Mouse (Mus musculus) B cell, adult 2 months (primary cell): Measurements from ENCODE around the gene Gm28043.
"Not testable (repeated sequence)": the region's sequence is repeated elsewhere in the genome, so short reads cannot be mapped to it uniquely, and the experiment has no call there.

ENCODE experiments used
- DNase-seq, 2 experiments: peaks; one replicate each; pipeline ENCODE4 v3.0.0; 2022

Gm28043 gene

DNA sequence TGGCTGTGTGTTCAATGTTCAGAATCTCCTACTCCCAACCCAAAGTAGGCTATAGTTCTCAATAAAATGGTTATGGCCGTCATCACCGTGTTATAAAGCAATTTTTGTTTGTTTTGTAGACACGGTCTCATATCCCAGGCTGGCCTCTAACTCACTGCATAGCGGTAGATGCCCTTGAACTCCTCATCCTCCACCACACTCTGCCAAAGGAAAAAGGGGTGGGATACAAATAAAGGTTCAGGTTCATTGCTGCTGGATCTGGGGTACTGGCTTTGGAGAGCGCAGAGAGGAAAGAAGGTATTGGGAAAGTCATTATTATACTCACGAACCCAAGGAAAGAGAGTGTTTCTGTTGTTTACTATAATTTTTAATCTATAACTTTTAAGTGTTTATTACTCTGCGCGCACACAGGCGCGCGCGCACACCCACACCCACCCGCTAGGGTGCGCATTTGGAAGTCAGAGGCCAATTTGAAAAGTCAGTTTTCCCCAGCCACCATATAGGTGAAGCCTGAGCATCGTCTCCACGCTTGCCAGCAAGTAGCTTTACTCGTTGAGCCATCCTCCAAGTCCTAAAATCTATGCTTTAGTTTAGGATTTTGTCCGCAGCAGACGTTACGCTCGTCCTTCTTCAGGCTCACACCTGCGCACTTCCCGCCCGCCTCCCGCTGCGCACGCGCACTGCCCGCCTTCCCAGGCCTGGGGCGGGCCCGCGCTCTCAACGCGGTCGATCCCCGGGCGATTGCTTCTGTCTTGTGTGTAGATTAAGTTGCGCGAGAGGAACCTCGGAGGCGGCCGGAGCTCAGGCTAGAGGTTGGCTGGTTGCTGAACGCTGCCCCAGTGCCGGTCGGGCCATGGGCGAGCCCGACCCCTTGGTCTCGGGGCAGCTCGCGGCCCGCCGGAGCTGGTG is at the start of gene Gm28043, which contains the start of gene Rnf8:
TSS of gene Gm28043 (plus strand) at position 762 of the 909 bp plus-strand sequence.
TSS of gene Rnf8 (plus strand) at position 676 of the 909 bp plus-strand sequence.
- peak; percentile 94 to 95 for DNase-seq

DNA sequence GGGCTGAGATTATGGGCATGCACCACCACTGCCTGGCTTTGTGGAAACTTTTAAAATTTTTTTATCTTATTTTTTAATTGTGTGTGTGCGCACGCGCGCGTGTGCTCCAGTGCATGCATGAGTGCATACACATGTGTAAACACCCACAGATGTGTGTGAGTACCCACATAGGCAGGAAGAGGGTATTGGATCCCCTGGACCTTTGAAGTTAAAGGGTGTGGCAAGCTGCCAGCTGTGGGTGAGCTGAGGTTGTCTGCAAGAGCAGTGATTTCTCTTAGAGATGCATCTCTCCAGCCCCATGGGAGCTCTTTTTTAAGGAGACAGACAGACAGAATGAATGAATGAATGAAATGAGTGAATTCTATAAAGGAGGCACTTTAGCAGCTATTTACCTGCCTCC is 49.2 kb upstream of the Gm28043 start:
- no peak for DNase-seq

DNA sequence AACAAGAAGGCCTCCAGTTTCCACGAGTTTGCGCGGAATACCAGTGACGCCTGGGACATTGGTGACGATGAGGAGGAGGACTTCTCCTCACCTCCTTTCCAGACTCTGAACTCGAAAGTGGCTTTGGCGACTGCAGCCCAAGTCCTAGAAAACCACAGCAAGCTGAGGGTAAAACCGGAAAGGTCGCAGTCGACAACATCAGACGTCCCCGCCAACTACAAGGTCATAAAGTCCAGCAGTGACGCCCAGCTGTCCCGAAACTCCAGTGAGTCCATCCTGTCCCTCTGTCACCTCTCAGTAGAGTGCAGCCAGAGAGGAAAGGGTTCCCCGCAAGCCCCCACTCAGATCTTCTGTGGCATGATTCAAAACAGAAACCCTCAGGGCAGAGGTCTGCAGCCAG is 46.2 kb upstream of the Gm28043 start:
- DNase-seq, result no peak

DNA sequence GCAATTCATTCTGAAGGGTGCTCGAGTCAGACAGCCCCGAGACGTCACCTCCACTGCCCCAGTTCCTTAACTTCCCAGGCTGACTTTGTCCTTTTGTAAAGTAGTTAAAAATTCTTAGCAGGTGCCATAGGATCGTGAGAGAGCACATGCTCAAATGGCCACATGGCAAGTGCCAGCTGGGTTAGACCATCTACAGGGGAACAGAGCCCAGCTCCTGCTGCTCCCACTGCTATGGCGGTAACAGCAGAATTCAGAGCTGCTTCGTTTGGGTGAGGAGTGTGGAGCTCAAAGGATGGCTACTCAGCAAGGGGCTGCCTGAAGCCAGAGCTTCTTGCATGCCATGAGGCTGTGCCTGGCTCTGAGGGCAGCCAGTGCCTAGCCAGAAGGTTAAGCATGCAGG is 44.8 kb upstream of the Gm28043 start:
- DNase-seq, result no peak

DNA sequence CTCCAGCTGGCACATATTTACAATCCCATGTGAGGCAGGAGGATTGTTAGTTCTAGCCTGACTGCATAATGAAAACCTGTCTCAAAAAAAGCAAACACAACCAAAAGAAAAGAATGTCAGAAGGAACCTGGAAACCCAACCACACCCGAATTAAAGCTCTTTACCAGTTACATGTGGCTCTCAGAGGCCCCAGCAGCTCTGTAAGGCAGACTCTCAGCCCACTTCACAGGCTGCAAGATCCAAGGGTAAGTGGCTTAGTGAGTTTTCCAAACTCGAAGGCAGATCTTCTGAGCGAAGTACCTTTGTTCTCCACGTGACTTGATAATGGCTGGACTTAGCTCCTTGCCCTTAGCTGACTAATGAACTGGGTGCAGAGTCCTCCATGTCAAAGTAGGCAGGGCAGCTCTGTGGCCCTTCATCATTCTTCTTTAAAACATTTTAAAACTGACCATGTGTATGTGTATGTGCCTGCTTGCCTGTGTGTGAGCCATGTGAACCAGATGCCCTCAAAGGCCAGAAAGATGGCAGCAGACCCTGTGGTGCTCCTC is 35.0 kb upstream of the Gm28043 start:
- DNase-seq, result no peak

DNA sequence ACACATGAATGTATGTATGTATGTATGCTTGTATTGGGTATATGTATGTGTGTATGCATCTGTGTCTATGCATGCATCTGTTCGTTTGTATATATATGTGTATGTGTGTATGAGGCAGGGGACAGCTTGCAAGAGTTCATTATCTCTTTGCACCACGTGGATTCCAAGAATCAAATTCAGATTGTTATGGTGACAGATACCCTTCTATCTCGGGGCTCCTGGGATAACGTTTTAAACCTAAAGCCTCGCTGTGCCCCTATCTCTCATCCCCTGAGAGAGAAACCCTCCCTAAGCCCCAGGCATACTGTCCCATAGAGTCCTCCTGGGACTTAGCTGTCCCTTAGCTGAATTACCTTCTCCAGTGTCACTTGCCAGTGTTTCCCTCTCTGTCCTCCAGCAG is 31.1 kb upstream of the Gm28043 start:
- no peak for DNase-seq

DNA sequence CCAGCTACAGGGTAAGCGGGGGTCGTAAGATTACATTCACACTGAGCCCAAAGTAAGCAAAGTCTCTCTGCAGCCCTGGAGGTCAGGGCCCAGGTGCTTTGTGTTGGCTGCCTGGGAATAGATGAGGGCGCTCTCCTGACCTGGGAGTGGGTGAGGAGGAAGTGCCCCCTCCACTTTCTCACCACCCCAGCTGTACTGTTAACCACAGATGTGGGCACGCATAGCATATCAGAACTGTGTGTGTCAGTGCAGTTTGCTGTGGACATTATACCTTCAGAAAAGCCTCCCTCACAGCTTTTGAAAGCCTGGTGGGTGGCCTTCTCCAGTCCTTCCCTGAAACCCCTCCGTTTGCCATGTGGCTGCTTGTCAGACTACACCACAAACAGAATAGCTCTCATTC is 30.4 kb upstream of the Gm28043 start:
- peak; percentile 13 to 23 for DNase-seq

DNA sequence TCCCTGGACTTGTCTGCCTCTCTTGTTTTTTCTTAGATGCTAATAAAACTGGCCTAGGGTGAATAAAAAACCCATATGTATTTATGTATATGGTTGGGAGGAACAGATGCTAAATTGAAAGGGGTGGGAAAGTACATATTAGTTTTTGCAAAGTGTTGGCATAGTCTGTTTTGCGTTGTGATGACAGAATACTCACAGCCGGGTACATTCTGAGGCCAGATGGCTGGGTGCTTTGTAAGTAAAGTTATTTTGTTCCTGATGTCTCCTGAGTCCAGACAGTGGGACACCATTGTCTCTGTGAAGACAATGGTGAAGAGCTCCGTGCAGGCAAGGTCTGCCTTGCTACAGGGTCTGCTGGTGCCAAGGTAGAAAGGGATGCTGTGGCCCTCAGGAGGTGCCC is 29.9 kb upstream of the Gm28043 start:
- DNase-seq, result no peak

DNA sequence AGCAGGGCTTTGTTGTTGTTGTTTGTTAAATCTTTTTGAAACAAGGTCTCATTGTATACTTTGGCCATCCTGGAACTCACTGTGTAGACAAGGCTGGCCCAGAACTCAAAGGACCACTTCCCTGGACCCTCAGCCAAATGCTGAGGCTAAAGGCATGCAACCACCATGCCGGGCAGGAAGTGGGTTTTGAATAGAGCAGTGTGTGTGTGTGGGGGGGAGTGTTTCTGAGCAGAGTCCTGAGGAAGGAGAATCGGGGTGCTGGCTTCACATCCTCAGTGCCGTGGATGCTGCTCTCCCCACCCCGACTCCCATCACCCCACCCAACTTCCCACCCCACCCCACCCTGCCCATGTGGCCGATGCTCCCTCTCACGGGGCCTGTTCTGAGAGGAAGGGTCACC is 29.2 kb upstream of the Gm28043 start:
- peak; percentile 31 for DNase-seq

DNA sequence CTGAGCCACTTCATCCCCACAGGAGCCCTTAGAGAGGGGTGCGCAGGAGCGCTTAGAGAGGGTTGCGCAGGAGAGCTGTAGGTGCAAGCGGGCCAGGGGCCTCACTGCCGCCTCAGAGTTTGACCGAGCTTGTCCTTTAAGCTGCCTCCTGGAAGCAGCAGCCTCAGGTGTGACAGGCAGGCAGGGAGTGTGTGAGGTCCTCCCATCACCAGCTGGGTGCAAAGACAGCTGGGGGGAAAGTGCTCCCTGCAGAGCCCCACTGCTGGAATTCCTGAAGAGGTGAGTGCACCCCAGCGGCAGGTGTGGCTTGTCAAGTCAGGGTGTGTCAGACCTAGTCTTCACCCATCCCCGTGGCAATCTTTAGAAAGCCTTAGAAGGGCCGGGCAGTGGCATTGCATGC is 27.8 kb upstream of the Gm28043 start:
- DNase-seq, result no peak

DNA sequence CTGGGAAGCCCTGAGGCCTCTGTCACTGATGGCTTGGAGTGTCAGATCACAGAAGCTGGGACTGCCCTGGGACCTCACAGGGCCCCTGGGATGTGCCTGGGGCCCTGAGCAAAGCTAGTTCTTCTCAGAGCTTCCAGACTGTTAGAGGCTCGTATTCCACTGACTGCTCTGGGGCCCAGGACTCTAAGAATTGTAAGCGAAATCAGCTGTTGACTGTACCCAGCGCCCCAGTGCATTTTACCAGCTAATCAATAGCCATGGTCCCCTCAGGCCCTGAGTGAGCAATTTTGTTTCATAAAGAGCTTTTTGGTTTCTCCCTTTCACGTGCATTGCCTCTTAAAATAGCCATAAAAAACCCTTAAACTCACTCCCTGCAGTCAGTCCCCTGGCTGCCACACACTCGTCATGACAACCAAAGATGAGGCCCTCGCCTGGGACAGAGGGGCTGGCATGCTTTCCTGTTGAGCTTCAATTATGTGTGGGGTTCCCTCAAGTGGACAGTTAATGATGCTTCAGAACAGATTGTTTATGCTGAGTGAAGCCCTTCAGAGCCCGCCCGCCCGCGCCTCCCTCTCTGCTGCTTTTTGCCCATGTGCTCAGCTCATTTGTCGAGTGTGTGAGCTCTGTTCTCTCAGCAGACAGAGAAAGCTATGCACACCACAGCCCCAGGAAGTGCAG is 25.3 kb upstream of the Gm28043 start:
- DNase-seq, result no peak

DNA sequence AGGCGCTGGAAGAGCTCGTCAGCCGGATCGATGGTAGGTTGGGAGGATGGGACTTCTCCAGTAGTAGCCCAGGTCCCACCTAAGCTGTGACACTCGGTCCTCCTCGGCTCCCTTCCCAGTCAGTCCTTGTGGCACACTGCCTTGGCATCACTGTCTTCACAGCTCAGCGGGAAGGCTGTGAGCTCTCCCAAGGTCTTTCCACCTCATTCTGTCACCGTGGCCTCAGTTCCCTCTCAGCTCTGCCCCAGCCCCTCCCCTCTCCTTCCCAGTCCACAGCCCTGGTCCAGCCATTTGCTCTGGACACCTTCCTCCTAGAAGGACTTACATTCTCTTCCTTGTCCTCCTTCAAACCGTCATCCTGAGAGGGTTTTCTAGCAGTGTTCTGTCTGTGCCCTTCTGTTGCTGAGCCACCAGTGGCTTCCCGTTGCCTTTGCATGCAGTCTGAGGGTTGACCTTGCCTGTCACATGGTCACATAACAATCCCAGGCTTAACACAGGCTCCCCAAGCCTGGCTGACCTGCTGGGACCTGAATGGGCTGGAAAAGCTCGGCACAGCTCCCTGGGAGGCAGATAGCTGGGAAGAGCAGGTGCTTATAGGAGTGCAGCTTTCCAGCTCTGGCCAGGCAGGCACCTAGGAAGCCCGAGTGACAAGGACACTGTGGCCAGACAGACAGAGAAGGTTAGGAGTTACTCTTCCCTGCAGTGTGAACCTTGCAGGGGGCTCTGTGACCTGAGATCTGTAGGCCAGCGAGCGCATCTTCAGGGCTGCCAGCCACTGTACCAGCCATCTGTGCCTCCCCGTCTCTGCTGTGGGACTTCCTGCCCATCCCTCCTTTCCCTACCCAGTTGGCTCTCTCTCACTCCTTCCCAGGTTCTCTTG is 18.5 kb upstream of the Gm28043 start:
- no peak for DNase-seq

DNA sequence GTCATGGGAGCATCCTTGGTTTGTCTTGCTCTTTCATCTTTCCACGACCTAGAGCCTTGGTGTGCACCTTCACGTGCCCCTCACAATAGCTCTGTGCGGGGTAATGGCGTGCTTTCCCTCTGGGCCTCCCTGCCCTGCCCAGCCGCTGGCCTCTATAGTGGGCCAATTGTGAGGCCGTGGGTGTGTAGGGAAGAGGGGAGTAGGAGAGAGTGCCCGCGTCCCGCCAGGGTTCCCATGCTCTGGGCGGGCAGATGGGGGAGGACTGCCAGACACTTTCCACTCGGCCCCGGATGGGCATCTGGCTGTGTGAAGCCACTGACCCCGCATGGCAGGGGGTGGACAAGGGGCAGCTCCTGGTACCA is 17.9 kb upstream of the Gm28043 start:
- DNase-seq, result no peak

DNA sequence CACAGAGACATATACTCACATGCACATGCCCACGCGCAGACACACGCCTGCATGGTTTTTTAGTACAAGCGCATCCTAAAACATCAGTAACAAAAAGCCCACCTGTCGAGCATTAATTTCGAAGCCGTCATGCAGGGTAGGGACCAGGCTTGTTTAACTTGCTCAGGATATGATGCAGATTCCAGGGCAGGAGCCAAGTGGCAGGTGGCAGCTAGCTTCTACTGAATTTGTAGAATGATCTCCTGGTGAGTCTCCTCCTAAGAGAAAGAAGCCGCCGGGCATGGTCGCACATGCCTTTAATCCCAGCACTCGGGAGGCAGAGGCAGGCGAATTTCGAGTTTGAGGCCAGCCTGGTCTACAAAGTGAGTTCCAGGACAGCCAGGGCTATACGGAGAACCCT is 15.6 kb upstream of the Gm28043 start:
- no peak for DNase-seq

DNA sequence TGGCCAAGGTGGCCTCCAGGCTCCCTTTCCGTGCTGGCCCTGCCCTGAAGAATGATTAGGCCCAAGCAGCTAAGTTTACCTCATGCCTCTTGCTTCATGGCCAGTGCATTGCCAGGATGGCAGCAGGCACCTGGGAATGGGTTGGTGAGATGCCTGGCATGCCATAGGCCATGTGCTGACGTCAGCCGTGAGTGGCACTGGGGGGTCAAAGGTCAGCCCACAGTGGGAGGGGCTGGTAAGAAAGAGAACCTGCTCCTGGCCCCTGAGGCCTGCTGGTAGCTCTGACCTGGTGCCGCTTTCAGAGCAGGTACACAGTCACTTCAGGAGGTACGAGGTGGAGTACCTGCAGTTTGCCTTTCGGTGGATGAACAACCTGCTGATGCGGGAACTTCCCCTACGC is 15.1 kb upstream of the Gm28043 start:
- no peak for DNase-seq

DNA sequence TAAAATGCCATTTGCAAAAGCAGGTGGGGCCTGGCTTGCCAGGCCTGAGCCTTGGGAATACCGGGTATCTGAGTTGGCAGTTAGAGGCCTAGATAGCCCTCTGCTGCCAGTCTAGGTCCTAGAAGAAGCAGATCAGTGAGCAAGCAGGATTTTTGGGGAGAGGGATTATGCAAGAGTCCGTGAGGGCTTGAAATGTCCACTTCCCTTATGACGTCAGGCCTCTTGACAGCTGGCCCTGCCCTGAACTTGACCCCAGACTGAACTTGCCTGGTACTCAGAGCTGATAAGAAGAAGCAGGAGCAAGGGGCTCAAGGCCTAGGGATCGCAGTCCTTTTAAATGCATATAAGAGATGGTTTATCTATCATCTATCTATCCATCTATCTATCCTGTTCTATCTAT is 13.3 kb upstream of the Gm28043 start:
- no peak for DNase-seq

DNA sequence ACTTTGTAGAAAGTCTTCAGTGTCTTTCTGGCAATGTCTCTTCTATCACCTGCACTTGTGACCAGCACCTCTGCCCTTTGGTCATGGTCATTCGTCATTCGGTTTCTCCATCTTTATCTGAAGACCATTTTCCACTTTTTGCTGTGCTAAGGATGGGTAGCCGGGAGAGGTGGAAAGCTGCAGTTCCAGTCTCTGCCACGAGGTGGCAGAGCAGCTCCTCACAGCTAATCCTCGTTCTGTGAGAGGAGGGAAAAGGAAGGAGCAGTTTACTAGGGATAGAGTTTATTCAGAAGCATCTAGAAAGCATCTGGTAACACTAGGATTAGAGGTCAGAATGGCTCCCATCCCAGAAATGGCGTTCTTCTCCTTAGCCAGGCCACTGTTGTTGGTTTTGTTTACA is 11.4 kb upstream of the Gm28043 start:
- DNase-seq, result peak; percentile 69 to 74

DNA sequence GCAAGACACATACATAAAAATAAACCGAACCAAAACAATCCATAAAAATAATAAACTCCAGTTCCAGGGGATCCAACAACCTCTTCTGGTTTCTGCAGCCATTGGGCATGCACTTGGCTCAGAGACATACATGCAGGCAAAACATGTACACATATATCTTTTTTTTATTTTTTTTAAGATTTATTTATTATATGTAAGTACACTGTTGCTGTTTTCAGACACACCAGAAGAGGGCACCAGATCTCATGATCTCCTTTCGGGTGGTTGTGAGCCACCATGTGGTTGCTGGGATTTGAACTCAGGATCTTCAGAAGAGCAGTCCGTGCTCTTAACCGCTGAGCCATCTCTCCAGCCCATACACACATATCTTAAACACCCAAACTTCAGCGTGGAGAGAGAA is 1.2 kb upstream of the Gm28043 start:
- not testable (repeated sequence) for DNase-seq

DNA sequence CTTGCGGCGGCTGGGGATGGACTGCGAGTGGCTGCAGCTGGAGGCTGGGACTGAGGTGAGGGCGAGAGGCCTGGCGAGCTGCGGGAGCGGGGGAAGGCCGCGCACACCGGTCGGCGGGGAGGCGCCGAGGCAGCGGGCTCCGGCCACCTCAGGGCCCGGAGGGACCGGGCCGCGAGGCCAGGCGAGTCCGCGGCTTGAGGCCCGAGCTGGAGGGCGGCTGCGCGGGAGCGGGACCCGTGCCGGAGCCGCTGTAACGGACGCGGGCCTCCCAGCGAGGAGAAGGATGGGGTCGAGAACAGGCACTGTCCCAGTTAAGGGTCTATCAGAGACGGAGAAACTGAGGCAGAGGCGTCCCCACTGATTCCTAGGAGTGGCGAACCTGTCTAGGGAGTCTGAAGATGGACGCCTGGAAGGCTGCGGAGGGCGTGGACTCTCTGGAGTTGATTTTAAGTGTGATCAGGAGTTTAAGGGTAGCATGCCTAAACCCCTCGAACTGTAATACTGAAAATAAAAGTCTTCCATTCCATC is 412 bp downstream of the Gm28043 start:
- no peak for DNase-seq

DNA sequence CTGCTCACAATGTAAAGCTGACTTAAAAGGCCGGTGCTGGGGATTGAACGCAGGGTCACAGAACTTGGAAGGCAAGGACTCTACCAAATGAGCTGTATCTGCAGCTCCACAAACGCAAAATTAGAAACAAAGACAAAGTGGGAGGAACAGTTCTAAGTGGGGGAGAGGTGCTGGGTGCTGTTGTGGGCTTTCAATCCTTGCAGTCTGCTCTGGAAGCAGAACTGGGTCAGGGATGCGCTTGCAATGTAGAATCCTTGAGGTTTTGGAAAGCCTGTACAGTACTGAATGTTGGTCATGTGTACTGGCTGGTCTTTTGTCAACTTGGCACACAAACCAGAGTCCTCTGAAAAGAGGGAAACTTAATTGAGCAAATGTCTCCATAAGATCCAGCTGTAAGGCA is 940 bp downstream of the Gm28043 start:
- DNase-seq, result no peak

DNA sequence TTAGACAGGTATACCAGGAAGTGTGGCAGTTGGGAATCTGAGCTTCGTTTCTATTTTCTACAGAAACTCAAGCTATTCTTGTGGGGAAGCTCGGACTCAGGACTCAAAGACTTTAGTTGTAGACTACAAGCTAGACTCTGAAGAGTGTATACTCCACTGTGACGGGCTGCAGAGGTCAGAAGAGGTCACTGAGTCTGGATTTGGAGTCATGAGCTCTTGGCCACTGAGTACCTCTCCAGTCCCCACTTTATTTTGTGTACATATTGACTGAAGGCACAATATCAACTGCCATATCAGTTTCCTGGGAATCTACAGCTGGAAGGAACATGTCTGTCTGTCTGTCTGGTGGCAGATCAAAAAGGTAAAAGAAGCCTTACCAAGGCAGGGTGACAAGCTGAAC is 4.6 kb downstream of the Gm28043 start:
- DNase-seq, result no peak

DNA sequence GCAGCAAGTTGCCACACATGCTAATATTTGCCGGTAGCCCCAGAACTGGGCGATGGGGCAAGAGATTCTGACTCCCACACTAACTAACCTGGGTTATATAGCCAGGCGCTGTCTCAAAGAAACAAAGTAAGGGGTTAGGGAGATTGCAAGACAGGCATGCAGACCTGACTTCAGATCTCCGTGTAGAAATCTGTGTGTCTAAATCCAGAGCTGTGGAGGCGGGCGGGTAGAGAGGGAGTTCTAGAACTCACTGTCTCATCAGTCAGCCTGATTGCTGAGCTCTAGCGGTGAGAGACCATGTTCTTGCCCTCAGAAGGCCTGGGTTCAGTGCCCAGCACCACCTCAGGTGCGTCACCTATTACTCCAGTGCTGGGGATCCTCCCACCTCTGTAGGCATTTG is 8.8 kb downstream of the Gm28043 start:
- DNase-seq, result no peak

DNA sequence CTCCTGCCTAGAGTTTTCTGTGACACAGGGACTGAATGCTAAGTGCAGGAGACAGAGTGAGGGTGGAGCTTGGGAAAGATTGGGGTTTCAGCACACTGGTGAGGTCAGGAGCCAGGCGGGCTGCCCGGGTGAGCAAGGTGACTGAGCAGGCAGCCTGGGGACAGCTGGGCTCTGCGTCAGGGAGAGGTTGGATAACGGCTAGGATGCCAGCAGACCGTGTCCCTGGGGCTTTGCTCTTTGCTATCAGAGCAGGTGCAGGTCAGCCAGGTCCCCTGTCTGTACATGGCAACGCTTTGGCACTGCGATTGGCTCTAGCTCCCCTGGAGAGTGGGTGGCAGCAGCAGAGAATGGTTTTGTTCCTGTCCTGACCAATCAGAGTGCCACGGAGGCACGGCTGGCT is 12.6 kb downstream of the Gm28043 start:
- DNase-seq, result peak in 1 of 2 experiments; percentile 9
